Mouse (Mus musculus): ENCODE measurements around the gene Grik4.

- TF ChIP-seq HCFC1 (IDR thresholded peaks at IDR 0.05; ENCODE audit: low read depth, low read length) (no peak), MAX (IDR thresholded peaks at IDR 0.05; ENCODE audit: low read length) (no peak), CTCF (conservative IDR thresholded peaks at IDR 0.05 in 1 of 2, IDR thresholded peaks at IDR 0.05 in 1 of 2; ENCODE audit: low read depth in 2 of 2, low read length in 2 of 2) (no peak), POLR2A (IDR thresholded peaks at IDR 0.05; ENCODE audit: low read depth, low read length) (no peak), MXI1 (IDR thresholded peaks at IDR 0.05; ENCODE audit: low read depth, low read length) (no peak), GABPA (IDR thresholded peaks at IDR 0.05; ENCODE audit: insufficient replicate concordance, low read depth, low read length) (no peak), USF1 (IDR thresholded peaks at IDR 0.05; ENCODE audit: low read depth, low read length) (no peak), POLR2AphosphoS2 (IDR thresholded peaks at IDR 0.05; ENCODE audit: low read depth, low read length) (no peak), CHD2 (IDR thresholded peaks at IDR 0.05; ENCODE audit: low read length) (no peak), EP300 (IDR thresholded peaks at IDR 0.05; ENCODE audit: low read length) (no peak), MAFK (IDR thresholded peaks at IDR 0.05; ENCODE audit: insufficient replicate concordance, low read length) (no peak), NRF1 (IDR thresholded peaks at IDR 0.05; ENCODE audit: low read depth, low read length) (no peak), ZMIZ1 (IDR thresholded peaks at IDR 0.05; ENCODE audit: low read depth, low read length) (no peak)
Measured at GRCm38 (mm10) chr9:42672982-42673381, 271.3 kb downstream of the Grik4 start.

Data from CH12.LX (cell line).